Mouse (Mus musculus) right cerebral cortex, postnatal 36 days (tissue): ENCODE measurements around the gene Olfr1240.

Experiments used
- DNase-seq, 2 experiments: peaks; one replicate each; pipeline ENCODE4 v3.0.0; 2022; ENCODE audit warnings: low spot score in 2 of 2, mixed read lengths in 1 of 2

Olfr1240 gene

GRCm38 (mm10) chr2:89442900-89443299 lies at the start of gene Olfr1240:
Gene Olfr1240 (minus strand): TSS chr2:89443000.
- no peak for DNase-seq

GRCm38 (mm10) chr2:89487026-89487425 lies 44.2 kb upstream of the Olfr1240 start, which contains the start of gene Olfr1241:
Gene Olfr1241 (minus strand): TSS chr2:89487126.
- DNase-seq = no peak

- DNase-seq = no peak
These were observed 22.5 kb downstream of the Olfr1240 start, which contains the start of gene Olfr1239 for GRCm38 (mm10) chr2:89420307-89420706. Gene Olfr1239 (minus strand): TSS chr2:89420407.

GRCm38 (mm10) chr2:89414557-89414956 lies 28.2 kb downstream of the Olfr1240 start:
- DNase-seq = no peak

GRCm38 (mm10) chr2:89409576-89409975 lies 33.2 kb downstream of the Olfr1240 start, which contains the start of gene Olfr1238:
Gene Olfr1238 (minus strand): TSS chr2:89409676.
- DNase-seq = no peak

GRCm38 (mm10) chr2:89400882-89401281 lies 41.9 kb downstream of the Olfr1240 start:
- DNase-seq = no peak
